Mouse (Mus musculus) limb, embryonic 15.5 days (tissue): ENCODE results near the gene Ednrb. TPM values are rescaled to one million over a fixed set of nuclear protein-coding genes. Genes with fewer than 3 reads are reported as not detected.

Experiments used
- ATAC-seq: fragments of 200-750 bp; cut with Nextera tagmentation; 2 replicates; pipeline ENCODE4 v1.8.0; 2017; ENCODE audit warnings: low read depth, moderate TSS enrichment; ENCODE audit not compliant: insufficient number of reproducible peaks, low FRiP score, low TSS enrichment
- H3K27ac ChIP-seq: fragments of 300-500 bp; sonication (generic); 2 replicates; pipeline ENCODE4 v1.5.1; 2015; ENCODE audit warnings: moderate library complexity, mild to moderate bottlenecking, inconsistent platforms
- H3K27me3 ChIP-seq: fragments of 300-500 bp; sonication (generic); 2 replicates; pipeline ENCODE4 v1.6.1; 2015; ENCODE audit warnings: inconsistent platforms
- H3K36me3 ChIP-seq: fragments of 300-500 bp; sonication (generic); 2 replicates; pipeline ENCODE4 v1.6.1; 2015; ENCODE audit warnings: inconsistent platforms
- H3K4me1 ChIP-seq: fragments of 300-500 bp; sonication (generic); 2 replicates; pipeline ENCODE4 v1.6.1; 2015; ENCODE audit warnings: inconsistent platforms
- H3K4me2 ChIP-seq: fragments of 300-500 bp; sonication (generic); 2 replicates; pipeline ENCODE4 v1.6.1; 2015; ENCODE audit warnings: mild to moderate bottlenecking, inconsistent platforms
- H3K4me3 ChIP-seq: fragments of 300-500 bp; sonication (generic); 2 replicates; pipeline ENCODE4 v1.5.1; 2015; ENCODE audit warnings: mild to moderate bottlenecking, inconsistent platforms
- H3K9ac ChIP-seq: fragments of 300-500 bp; sonication (generic); 2 replicates; pipeline ENCODE4 v1.6.1; 2015; ENCODE audit warnings: inconsistent platforms
- H3K9me3 ChIP-seq: fragments of 300-500 bp; sonication (generic); 2 replicates; pipeline ENCODE4 v1.6.1; 2016; ENCODE audit warnings: inconsistent platforms
- WGBS: fragments of 180-500 bp; shearing (Covaris S2); methylation state at CpG from one replicate; pipeline ENCODE4 v1.1.7; 2015; 5-methylcytosine and 5-hydroxymethylcytosine counted together
- polyA plus RNA-seq: library from polyadenylated mRNA; unstranded; fragments of >200 nt; fragmentation: Nextera tagmentation; extraction: Ambion mirVana; gene quantifications from 2 replicates; pipeline ENCODE4 v1.2.1, GENCODE M21; 2015

The Ednrb gene
- polyA plus RNA-seq, 1 experiment from 2014 or later: 21.6 TPM

DNA sequence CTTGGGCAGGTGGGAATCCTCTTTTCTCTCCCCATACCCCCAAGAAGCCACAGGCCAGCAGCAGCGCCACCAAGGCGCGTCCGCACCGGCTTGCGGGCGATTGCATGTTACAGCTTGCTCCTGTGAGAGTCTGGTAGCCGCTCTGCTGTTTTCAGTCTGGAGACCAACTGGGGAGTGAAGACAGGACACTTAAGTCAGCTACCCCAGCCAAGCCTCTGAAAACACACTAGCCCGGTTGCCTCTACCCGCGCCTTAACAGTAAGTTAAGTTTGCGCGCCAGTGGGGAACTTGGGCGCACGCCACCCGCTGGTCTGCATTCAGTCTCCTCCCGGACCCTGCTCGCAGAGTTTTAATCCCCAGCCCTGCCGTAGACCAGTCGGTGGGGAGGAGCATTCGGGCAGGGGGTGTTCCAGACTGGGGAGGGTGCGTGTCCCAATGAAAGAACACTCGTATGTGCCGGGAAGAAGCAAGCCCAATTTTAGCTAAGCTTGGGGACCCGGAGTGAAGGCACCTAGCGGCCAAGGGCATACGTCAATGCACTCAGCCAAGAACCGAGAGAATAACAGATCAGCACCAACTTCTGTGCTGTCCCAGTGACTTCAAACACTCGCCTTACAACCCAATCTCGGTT is 716 bp downstream of the Ednrb start:
- H3K4me2 ChIP-seq: peak overlapping the region; percentile 91
- peaks cover 31% of the 10 kb centered on the region for H3K27me3 ChIP-seq
- H3K9ac ChIP-seq: 0 out of 2 replicates have a peak overlapping the region, but pooled peaks have one; percentile 11
- H3K4me3 ChIP-seq: peak overlapping the region; percentile 45
- no peak overlapping the region for H3K27ac ChIP-seq
- no peaks in the 10 kb centered on the region for H3K9me3 ChIP-seq
- H3K36me3 ChIP-seq: no peaks in the 10 kb centered on the region
- WGBS: under 1% methylated on average over 30 of the region's 30 CpGs
- H3K4me1 ChIP-seq: peaks cover 14% of the 10 kb centered on the region
- ATAC-seq: peak; percentile 61; the same call in 1 of the 2 replicates

DNA sequence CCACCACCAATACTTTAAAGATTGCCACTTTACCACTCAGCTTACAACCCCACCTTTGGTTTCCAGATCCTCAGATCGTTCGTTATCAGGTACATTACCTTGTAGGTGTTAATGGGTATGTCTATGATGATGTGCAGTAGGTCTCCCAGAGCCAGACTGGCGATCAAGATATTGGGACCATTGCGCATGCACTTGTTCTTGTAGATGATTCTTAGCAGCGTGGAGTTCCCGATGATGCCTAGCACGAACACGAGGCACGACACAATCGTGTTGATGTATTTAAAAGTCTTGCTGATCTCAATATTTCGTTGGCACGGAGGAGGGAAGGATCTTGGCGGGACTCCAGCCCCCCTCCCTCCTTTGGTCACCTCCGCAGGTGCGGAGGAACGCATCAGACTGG is 1.3 kb downstream of the Ednrb start:
- no peak for ATAC-seq
- no peak overlapping the region for H3K9ac ChIP-seq
- H3K27ac ChIP-seq: no peak overlapping the region
- H3K36me3 ChIP-seq: no peaks in the 10 kb centered on the region
- 13% methylated on average over 16 of the region's 16 CpGs for WGBS
- H3K27me3 ChIP-seq: peaks cover 31% of the 10 kb centered on the region
- peak overlapping the region; percentile 91 for H3K4me2 ChIP-seq
- H3K4me3 ChIP-seq: peak overlapping the region; percentile 45
- H3K4me1 ChIP-seq: peaks cover 14% of the 10 kb centered on the region
- no peaks in the 10 kb centered on the region for H3K9me3 ChIP-seq

DNA sequence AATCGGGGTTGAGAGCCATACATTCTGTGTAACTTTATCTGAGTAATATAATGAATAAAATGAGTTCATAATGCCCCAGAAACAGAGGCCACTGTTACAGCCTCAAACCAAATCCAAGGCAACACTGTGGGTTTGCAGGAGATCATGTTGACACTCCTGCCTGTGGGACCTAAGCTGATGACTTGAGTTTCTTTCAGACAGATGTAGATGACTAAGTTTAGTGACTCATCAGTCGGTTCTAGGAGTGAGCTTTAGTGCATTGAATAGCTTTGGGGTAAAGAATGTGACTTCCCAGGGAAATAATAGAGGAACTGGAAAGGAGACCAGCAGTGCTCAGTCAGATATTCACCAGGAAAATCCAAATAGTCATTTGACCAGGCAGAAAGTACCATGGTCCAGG is 3.8 kb downstream of the Ednrb start:
- Histone ChIP-seq H3K4me1 (peaks cover 14% of the 10 kb centered on the region), H3K27me3 (peaks cover 30% of the 10 kb centered on the region), H3K9me3 (no peaks in the 10 kb centered on the region), H3K27ac (no peak overlapping the region), H3K4me2 (no peak overlapping the region), H3K4me3 (no peak overlapping the region), H3K9ac (no peak overlapping the region), H3K36me3 (no peaks in the 10 kb centered on the region)
- WGBS: 68% methylated on average over 2 of the region's 2 CpGs
- ATAC-seq: no peak

DNA sequence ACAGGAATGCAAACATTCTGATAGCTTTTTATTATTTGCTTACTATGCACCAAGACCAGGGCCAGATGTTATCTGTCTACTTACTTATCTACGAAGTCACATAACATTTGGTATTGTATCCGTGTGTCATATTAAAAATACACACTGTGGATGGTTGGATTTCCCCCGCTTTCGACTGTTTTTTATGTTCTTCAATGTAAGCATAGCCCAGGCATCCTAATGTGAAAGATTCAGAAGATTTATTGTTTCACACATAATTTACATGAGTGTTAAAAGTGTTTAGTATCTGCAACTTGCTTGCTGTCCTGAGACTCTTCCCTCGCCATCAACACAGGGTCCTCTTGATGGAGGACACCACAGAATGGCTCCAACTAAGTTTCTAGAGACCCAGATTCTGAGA is 5.3 kb downstream of the Ednrb start:
- no peak overlapping the region for H3K4me2 ChIP-seq
- peaks cover 9% of the 10 kb centered on the region for H3K4me1 ChIP-seq
- no peaks in the 10 kb centered on the region for H3K9me3 ChIP-seq
- H3K4me3 ChIP-seq: no peak overlapping the region
- H3K36me3 ChIP-seq: no peaks in the 10 kb centered on the region
- no peak overlapping the region for H3K27ac ChIP-seq
- no peak for ATAC-seq
- no peak overlapping the region for H3K9ac ChIP-seq
- 83% methylated on average over 5 of the region's 5 CpGs for WGBS
- H3K27me3 ChIP-seq: peaks cover 16% of the 10 kb centered on the region

DNA sequence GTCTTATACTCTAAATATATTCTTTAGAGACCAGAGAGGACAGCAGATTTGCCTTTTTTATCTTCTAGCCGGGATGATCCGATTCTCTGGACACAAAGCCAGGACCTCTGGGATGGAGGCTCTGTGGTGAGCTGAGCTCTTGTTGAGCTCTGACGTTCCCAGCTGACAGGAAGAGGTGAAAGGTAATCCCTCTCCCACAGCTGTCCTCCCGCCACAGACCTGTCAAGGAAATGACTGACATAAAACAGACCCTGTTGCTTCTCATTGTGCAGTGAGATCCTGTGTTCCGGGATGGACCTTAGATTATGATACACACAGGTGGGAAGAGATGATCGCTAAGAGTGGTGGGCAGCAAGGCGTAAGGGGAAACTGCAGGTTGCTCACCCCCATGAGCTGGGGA is 9.6 kb downstream of the Ednrb start:
- Histone ChIP-seq H3K4me3 (no peak overlapping the region), H3K4me1 (no peaks in the 10 kb centered on the region), H3K36me3 (no peaks in the 10 kb centered on the region), H3K4me2 (no peak overlapping the region), H3K9ac (no peak overlapping the region), H3K27me3 (no peaks in the 10 kb centered on the region), H3K9me3 (no peaks in the 10 kb centered on the region), H3K27ac (no peak overlapping the region)
- WGBS: 40% methylated on average over 7 of the region's 7 CpGs
- ATAC-seq: no peak

DNA sequence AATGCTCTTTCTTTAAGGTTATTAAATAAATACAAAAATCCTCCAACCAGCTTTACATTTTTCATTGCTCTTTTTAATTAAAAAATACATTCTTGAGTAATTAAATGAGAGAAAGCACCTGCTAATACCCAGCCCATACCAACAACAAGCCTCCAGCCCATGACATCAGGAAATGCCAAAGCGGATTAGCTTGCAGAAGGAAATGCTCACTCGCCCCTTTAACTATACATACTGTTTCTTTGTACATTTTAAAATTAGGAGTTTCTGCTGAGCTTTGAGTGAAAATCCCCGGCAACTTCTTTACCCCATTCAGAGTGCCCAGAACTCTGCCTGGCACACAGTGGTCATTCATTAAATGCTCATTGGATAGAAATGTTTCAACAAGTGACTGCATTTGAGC is 10.1 kb downstream of the Ednrb start:
- Histone ChIP-seq H3K9me3 (no peaks in the 10 kb centered on the region), H3K4me2 (no peak overlapping the region), H3K9ac (no peak overlapping the region), H3K4me3 (no peak overlapping the region), H3K36me3 (no peaks in the 10 kb centered on the region), H3K27ac (no peak overlapping the region), H3K27me3 (no peaks in the 10 kb centered on the region), H3K4me1 (no peaks in the 10 kb centered on the region)
- no peak for ATAC-seq
- 67% methylated on average over 3 of the region's 3 CpGs for WGBS

DNA sequence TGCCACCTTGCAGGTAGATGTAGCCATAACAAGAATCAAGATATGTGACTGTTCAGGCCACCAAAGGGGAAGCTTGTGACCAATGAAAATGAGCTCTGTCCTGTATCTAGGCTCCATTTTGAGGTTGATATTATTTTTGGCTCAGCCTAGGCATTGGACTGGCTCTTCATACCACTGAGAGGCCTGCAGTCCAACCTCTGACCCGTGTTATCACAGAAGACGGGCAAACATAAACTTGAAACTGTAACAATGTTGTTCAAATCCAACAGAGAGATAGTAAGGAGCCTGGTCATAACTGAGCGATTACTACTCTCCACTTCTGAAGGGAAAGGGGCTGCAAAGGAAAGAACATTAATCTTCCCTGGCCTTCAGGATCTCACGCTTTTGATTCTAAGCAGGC is 11.7 kb downstream of the Ednrb start:
- no peak overlapping the region for H3K27ac ChIP-seq
- H3K4me1 ChIP-seq: no peaks in the 10 kb centered on the region
- H3K9ac ChIP-seq: no peak overlapping the region
- no peaks in the 10 kb centered on the region for H3K27me3 ChIP-seq
- no peak for ATAC-seq
- H3K4me3 ChIP-seq: no peak overlapping the region
- H3K4me2 ChIP-seq: no peak overlapping the region
- H3K36me3 ChIP-seq: no peaks in the 10 kb centered on the region
- WGBS: 77% methylated on average over 4 of the region's 4 CpGs
- H3K9me3 ChIP-seq: no peaks in the 10 kb centered on the region

DNA sequence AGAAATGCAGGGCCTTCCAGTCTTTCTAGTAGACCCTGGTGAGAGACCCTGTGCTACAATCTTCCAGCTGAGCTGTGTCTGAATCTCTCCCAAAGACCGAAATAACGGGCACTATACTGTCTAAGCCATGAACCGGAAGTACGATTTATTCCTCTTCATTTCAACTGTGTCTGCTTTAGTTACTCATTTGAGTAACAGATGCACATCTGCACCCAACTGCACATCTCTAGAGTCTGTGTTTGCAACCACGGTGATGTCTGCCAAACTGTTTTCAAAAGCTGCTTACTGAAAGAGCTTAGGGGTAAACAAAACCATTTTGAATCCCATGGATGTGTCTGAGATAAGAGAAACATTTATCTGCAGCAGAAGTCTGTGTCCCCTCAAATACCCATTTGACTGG is 13.2 kb downstream of the Ednrb start:
- no peaks in the 10 kb centered on the region for H3K9me3 ChIP-seq
- no peak overlapping the region for H3K4me2 ChIP-seq
- H3K9ac ChIP-seq: no peak overlapping the region
- no peak overlapping the region for H3K4me3 ChIP-seq
- H3K27me3 ChIP-seq: no peaks in the 10 kb centered on the region
- no peak overlapping the region for H3K27ac ChIP-seq
- WGBS: 73% methylated on average over 5 of the region's 5 CpGs
- H3K4me1 ChIP-seq: no peaks in the 10 kb centered on the region
- H3K36me3 ChIP-seq: no peaks in the 10 kb centered on the region
- no peak for ATAC-seq

DNA sequence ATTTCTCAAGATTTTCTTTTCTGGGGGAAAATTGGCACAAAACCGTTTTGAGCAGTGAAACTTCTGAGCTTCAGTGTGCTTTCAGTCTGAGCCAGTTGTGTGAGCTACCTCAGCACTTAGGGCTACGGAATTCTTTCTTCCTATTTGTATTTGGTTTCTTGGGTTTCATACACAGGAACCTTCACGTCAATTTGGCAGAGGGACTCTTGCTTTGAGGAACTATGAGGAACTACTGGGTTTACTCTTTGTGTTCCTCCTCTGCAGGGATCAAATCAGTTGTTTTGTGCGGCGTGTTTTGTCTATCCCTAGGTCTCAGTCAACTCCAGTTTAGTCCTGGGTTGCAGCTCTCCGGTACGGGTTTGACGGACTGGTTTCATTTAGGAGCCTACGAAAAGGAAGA is 17.9 kb downstream of the Ednrb start:
- 85% methylated on average over 9 of the region's 9 CpGs for WGBS
- no peak for ATAC-seq

DNA sequence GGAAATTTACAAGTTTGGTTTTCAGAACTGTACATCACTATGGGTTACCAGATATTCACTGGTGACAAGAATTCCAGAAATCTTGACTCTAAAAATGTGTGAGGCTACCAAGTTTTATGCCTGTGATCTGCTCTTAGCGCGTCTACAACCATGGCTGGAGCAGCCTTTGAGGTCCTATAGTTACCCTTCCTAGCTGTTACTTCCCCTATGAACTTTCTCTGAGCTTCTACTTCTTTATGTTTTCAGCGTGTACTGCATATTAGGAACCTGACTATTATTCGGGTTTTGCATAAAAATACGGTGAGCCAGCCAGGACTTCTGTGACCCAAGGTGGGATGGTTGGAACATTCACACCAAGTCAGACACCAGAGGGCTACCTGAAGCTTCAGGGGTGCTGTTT is 18.3 kb downstream of the Ednrb start:
- 90% methylated on average over 5 of the region's 5 CpGs for WGBS
- no peak overlapping the region for H3K27ac ChIP-seq
- H3K9me3 ChIP-seq: no peaks in the 10 kb centered on the region
- ATAC-seq: no peak
- peaks cover 4% of the 10 kb centered on the region; the same call in 1 of the 2 replicates for H3K4me1 ChIP-seq
- H3K4me2 ChIP-seq: no peak overlapping the region
- H3K9ac ChIP-seq: no peak overlapping the region
- no peaks in the 10 kb centered on the region for H3K27me3 ChIP-seq
- no peak overlapping the region for H3K4me3 ChIP-seq
- no peaks in the 10 kb centered on the region for H3K36me3 ChIP-seq

More for the DNA sequence above, 17.9 kb downstream of the Ednrb start:
- Histone ChIP-seq H3K36me3 (no peaks in the 10 kb centered on the region), H3K4me2 (no peak overlapping the region), H3K27ac (no peak overlapping the region), H3K9me3 (no peaks in the 10 kb centered on the region), H3K4me1 (peaks cover 4% of the 10 kb centered on the region; the same call in 1 of the 2 replicates), H3K9ac (no peak overlapping the region), H3K4me3 (no peak overlapping the region), H3K27me3 (no peaks in the 10 kb centered on the region)

DNA sequence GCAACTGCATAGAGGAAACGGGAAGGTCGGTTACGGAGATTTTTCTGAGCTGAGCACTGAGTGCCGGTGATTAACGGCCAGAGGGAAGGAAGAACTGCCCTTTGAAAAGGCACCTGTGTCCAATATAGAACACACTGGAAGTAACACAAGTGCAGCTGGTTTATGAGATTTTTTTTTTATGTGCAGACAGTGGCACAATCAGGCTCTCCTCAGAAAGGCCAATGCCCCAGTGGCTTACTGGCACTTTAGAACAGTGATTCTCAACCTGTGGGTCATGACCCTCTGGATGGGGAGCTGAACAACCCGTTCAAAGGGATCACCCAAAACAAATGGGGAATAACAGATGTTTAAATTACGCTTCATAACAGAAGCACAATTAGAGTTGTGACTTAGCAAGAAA is 20.7 kb downstream of the Ednrb start:
- Histone ChIP-seq H3K27ac (no peak overlapping the region), H3K4me3 (no peak overlapping the region), H3K9me3 (no peaks in the 10 kb centered on the region), H3K9ac (no peak overlapping the region), H3K4me2 (no peak overlapping the region), H3K36me3 (no peaks in the 10 kb centered on the region), H3K4me1 (peaks cover 4% of the 10 kb centered on the region; the same call in 1 of the 2 replicates), H3K27me3 (no peaks in the 10 kb centered on the region)
- no peak for ATAC-seq
- 11% methylated on average over 7 of the region's 7 CpGs for WGBS

DNA sequence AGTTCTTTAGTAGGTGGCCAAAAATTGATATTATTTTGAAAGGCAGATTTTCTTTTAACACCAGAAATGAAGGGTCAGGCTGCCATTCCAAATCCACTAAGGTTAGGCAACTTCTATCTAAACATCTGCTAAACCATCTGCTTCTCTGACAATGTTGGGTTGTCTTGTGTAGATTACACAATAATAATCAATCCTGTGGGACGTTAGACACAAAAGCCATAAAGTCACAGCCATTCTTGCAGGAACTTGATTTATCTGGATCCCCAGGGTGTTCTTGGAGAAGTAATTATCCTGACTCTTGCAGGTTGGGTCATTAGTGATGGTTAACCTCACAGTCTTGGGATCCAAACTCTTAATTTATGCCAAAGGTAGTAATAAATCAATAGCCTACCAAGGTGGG is 21.6 kb downstream of the Ednrb start:
- Histone ChIP-seq H3K27me3 (no peaks in the 10 kb centered on the region), H3K4me1 (peaks cover 4% of the 10 kb centered on the region; the same call in 1 of the 2 replicates), H3K9ac (no peak overlapping the region), H3K4me2 (no peak overlapping the region), H3K4me3 (no peak overlapping the region), H3K36me3 (no peaks in the 10 kb centered on the region), H3K27ac (no peak overlapping the region), H3K9me3 (no peaks in the 10 kb centered on the region)
- 10% methylated on average over 1 of the region's 1 CpGs for WGBS
- ATAC-seq: no peak
